Mouse (Mus musculus): ENCODE measurements around the gene Hoxb6.
A peak's percentile ranks its signal among the peaks of the same experiment; 100 is the strongest.

Gene Hoxb6

GRCm38 (mm10) chr11:96291681-96292564, at the start of gene Hoxb6:
TSS of gene Hoxb6 (plus strand) at chr11:96292476.
- no peak for DNase-seq (ENCODE audit: low spot score)

GRCm38 (mm10) chr11:96250901-96251300, 41.4 kb upstream of the Hoxb6 start:
- DNase-seq (ENCODE audit: low spot score), result no peak

GRCm38 (mm10) chr11:96251480-96252031, 40.7 kb upstream of the Hoxb6 start:
- no peak for DNase-seq (ENCODE audit: low spot score)

- no peak for DNase-seq (ENCODE audit: low spot score)
Observed at GRCm38 (mm10) chr11:96252541-96253120, 39.6 kb upstream of the Hoxb6 start.

- no peak for DNase-seq (ENCODE audit: low spot score)
Observed at GRCm38 (mm10) chr11:96254221-96254620, 38.1 kb upstream of the Hoxb6 start.

- no peak for DNase-seq (ENCODE audit: low spot score)
Observed at GRCm38 (mm10) chr11:96255111-96255995, 36.9 kb upstream of the Hoxb6 start.

GRCm38 (mm10) chr11:96255996-96256445, 36.3 kb upstream of the Hoxb6 start:
- no peak for DNase-seq (ENCODE audit: low spot score)

- no peak for DNase-seq (ENCODE audit: low spot score)
Observed at GRCm38 (mm10) chr11:96257141-96257540, 35.1 kb upstream of the Hoxb6 start.

GRCm38 (mm10) chr11:96259038-96259437, 33.2 kb upstream of the Hoxb6 start:
- no peak for DNase-seq (ENCODE audit: low spot score)

GRCm38 (mm10) chr11:96259511-96259910, 32.8 kb upstream of the Hoxb6 start:
- no peak for DNase-seq (ENCODE audit: low spot score)

GRCm38 (mm10) chr11:96260310-96260970, 31.8 kb upstream of the Hoxb6 start:
- no peak for DNase-seq (ENCODE audit: low spot score)

- peak; percentile 72 for DNase-seq (ENCODE audit: low spot score)
Observed at GRCm38 (mm10) chr11:96261323-96261890, 30.9 kb upstream of the Hoxb6 start.

GRCm38 (mm10) chr11:96262262-96262830, 29.9 kb upstream of the Hoxb6 start:
- no peak for DNase-seq (ENCODE audit: low spot score)

- DNase-seq (ENCODE audit: low spot score), result no peak
Observed at GRCm38 (mm10) chr11:96263636-96264389, 28.5 kb upstream of the Hoxb6 start.

- no peak for DNase-seq (ENCODE audit: low spot score)
Observed at GRCm38 (mm10) chr11:96264390-96265020, 27.8 kb upstream of the Hoxb6 start.

- DNase-seq (ENCODE audit: low spot score), result no peak
Observed at GRCm38 (mm10) chr11:96265954-96266353, 26.3 kb upstream of the Hoxb6 start.

- DNase-seq (ENCODE audit: low spot score), result no peak
Observed at GRCm38 (mm10) chr11:96267021-96267920, 25.0 kb upstream of the Hoxb6 start.

- no peak for DNase-seq (ENCODE audit: low spot score)
Observed at GRCm38 (mm10) chr11:96268031-96268745, 24.1 kb upstream of the Hoxb6 start.
